Mouse (Mus musculus) liver, postnatal 0 days (tissue): Measurements from ENCODE around the gene Mgat5b.

Experiments
- CTCF ChIP-seq: sonication (generic); IDR thresholded peaks from 2 replicates; pipeline ENCODE4 v1.5.1; 2016; ENCODE audit warnings: antibody characterized with exemption, low read depth
- EP300 ChIP-seq: IDR thresholded peaks from 2 replicates; pipeline ENCODE4 v1.6.1; 2016; ENCODE audit warnings: antibody characterized with exemption, low read depth, mild to moderate bottlenecking

- no peak for TF ChIP-seq CTCF
- TF ChIP-seq EP300, result no peak
Measured at GRCm38 (mm10) chr11:116871538-116871937, 47.1 kb upstream of the Mgat5b start.
